Mouse (Mus musculus): Measurements from ENCODE around the gene Thap8.

Thap8 gene

GRCm38 (mm10) chr7:30286701-30287410, 7.0 kb downstream of the Thap8 start:
- peak; percentile 69 to 72 for DNase-seq (ENCODE audit: low spot score in 2 of 2)

- no peak for DNase-seq (ENCODE audit: low spot score in 2 of 2)
Measured at GRCm38 (mm10) chr7:30288046-30288445, 8.2 kb downstream of the Thap8 start.

- no peak for DNase-seq (ENCODE audit: low spot score in 2 of 2)
Measured at GRCm38 (mm10) chr7:30289071-30289713, 9.3 kb downstream of the Thap8 start.

GRCm38 (mm10) chr7:30289714-30290399, 10.0 kb downstream of the Thap8 start:
- peak; percentile 71 to 80 for DNase-seq (ENCODE audit: low spot score in 2 of 2)

- peak; percentile 94 to 95 for DNase-seq (ENCODE audit: low spot score in 2 of 2)
Measured at GRCm38 (mm10) chr7:30291215-30292131, 11.6 kb downstream of the Thap8 start, which contains the start of gene Clip3. TSS of gene Clip3 (plus strand) at chr7:30291728.

GRCm38 (mm10) chr7:30293795-30294194, 13.9 kb downstream of the Thap8 start:
- DNase-seq (ENCODE audit: low spot score in 2 of 2) = peak; percentile 58 to 63

- DNase-seq (ENCODE audit: low spot score in 2 of 2) = no peak
Measured at GRCm38 (mm10) chr7:30294296-30294695, 14.4 kb downstream of the Thap8 start.

GRCm38 (mm10) chr7:30295103-30295502, 15.2 kb downstream of the Thap8 start:
- DNase-seq (ENCODE audit: low spot score in 2 of 2) = no peak

GRCm38 (mm10) chr7:30296816-30297215, 16.9 kb downstream of the Thap8 start:
- no peak for DNase-seq (ENCODE audit: low spot score in 2 of 2)

GRCm38 (mm10) chr7:30297266-30297665, 17.4 kb downstream of the Thap8 start:
- DNase-seq (ENCODE audit: low spot score in 2 of 2) = no peak

GRCm38 (mm10) chr7:30300914-30301313, 21.0 kb downstream of the Thap8 start:
- DNase-seq (ENCODE audit: low spot score in 2 of 2) = no peak

GRCm38 (mm10) chr7:30306083-30306779, 26.3 kb downstream of the Thap8 start:
- no peak for DNase-seq (ENCODE audit: low spot score in 2 of 2)

GRCm38 (mm10) chr7:30308076-30309005, 28.4 kb downstream of the Thap8 start, which contains the start of gene Alkbh6:
TSS of gene Alkbh6 (plus strand) at chr7:30308717.
- DNase-seq (ENCODE audit: low spot score in 2 of 2) = peak; percentile 97 to 99

- no peak for DNase-seq (ENCODE audit: low spot score in 2 of 2)
Measured at GRCm38 (mm10) chr7:30309395-30310129, 29.7 kb downstream of the Thap8 start.

- DNase-seq (ENCODE audit: low spot score in 2 of 2) = no peak
Measured at GRCm38 (mm10) chr7:30310136-30310535, 30.2 kb downstream of the Thap8 start.

GRCm38 (mm10) chr7:30313666-30314320, 33.9 kb downstream of the Thap8 start:
- DNase-seq (ENCODE audit: low spot score in 2 of 2) = no peak

- no peak for DNase-seq (ENCODE audit: low spot score in 2 of 2)
Measured at GRCm38 (mm10) chr7:30314721-30315155, 34.8 kb downstream of the Thap8 start, which contains the start of gene Syne4. TSS of gene Syne4 (plus strand) at chr7:30314807.

Data from right cerebral cortex, postnatal 10 days (tissue).